Mouse (Mus musculus): ENCODE measurements around the gene Gm42372. TPM values are rescaled to one million over a fixed set of nuclear protein-coding genes. Genes with fewer than 3 reads are reported as not detected.

Gm42372 gene
- total and polyA plus RNA-seq, 2 experiments from 2014 or later, result 9.0 to 48.8 TPM

DNA sequence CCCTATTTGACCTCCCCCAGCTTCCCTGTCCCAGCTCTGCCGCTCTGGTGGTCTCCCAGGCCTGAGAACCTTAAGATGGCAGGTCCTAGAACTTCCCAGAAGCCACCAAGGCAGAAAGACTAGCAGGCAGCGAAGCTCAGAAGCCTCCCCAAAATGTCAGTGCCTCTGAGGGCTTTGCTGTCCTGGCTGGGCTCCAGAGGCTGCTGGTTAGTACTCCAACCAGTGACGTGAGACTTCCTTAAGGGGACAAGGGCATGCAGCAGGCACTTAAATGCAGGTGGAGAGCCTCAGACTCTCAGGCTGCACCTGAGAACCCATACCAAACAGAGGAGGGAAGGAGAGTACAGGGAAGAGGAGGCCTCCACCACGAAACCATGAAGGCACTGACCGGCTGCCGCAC lies 41.3 kb downstream of the Gm42372 start:
- no peak for ATAC-seq (ENCODE audit: low FRiP score)

DNA sequence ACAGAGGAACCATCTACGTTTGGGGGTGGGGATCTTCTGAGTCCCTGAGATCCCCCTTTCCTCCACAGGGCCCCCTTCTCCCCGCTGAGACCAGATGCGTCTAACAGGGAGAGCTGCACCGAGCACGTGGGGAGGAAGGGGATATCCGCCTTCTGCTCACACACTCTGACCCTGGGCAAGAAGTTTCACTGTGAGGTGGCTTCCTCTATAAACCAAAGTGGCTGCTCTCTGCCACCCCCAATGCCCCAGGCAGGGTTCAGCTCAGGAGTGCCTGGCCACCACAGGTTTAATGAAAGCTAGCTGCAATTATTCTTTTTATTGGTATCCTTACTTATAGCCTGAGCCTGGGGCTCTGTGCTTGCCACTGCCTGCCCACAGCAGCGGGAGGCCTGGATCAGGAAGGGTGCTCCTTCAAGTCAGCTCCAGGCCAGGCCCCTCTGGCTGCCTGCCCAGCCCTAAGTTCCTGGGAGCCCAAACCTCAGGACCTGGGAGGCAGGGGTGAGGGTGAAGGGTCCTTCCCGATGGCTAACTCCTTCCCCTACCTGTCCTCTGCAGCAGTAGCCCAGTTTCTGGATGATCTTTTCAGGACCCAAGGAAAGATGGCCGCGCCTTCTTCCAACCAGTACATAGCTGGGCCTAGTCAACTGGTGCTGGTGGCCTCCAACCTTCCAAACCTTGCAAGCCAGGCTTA lies 42.1 kb downstream of the Gm42372 start:
- peaks cover 12% of the 10 kb centered on the region for H3K4me1 ChIP-seq (ENCODE audit: insufficient read depth, low read length)
- TF ChIP-seq CTCF (IDR thresholded peaks at IDR 0.05), result no peak
- H3K27me3 ChIP-seq (ENCODE audit: insufficient read depth, low read length), result no peaks in the 10 kb centered on the region
- H3K36me3 ChIP-seq (ENCODE audit: insufficient read depth, low read length), result peaks cover 33% of the 10 kb centered on the region
- no peak overlapping the region for H3K9ac ChIP-seq (replicated peaks; ENCODE audit: low read length, poor library complexity, severe bottlenecking)
- H3K4me2 ChIP-seq (ENCODE audit: low read depth, low read length, poor library complexity, severe bottlenecking), result no peak overlapping the region
- ATAC-seq (ENCODE audit: low FRiP score) (no peak), DNase-seq (ENCODE audit: low spot score) (no peak)
- no peaks in the 10 kb centered on the region for H3K9me3 ChIP-seq (ENCODE audit: low read length)
- no peak overlapping the region for H3K4me3 ChIP-seq (ENCODE audit: low read depth, low read length)
- no peak overlapping the region for H3K27ac ChIP-seq (ENCODE audit: low read depth, low read length)
- WGBS, result 86% methylated on average over 10 of the region's 10 CpGs

More for the DNA sequence above, 41.3 kb downstream of the Gm42372 start:
- DNase-seq (ENCODE audit: low spot score), result no peak
- no peak overlapping the region for H3K9ac ChIP-seq (replicated peaks; ENCODE audit: low read length, poor library complexity, severe bottlenecking)
- no peaks in the 10 kb centered on the region for H3K27me3 ChIP-seq (ENCODE audit: insufficient read depth, low read length)
- H3K4me1 ChIP-seq (ENCODE audit: insufficient read depth, low read length), result peaks cover 12% of the 10 kb centered on the region
- no peak overlapping the region for H3K4me2 ChIP-seq (ENCODE audit: low read depth, low read length, poor library complexity, severe bottlenecking)
- peaks cover 40% of the 10 kb centered on the region for H3K36me3 ChIP-seq (ENCODE audit: insufficient read depth, low read length)
- 82% methylated on average over 6 of the region's 6 CpGs for WGBS
- no peak overlapping the region for H3K4me3 ChIP-seq (ENCODE audit: low read depth, low read length)
- no peak for TF ChIP-seq CTCF (IDR thresholded peaks at IDR 0.05)
- no peak overlapping the region for H3K27ac ChIP-seq (ENCODE audit: low read depth, low read length)
- H3K9me3 ChIP-seq (ENCODE audit: low read length), result no peaks in the 10 kb centered on the region

DNA sequence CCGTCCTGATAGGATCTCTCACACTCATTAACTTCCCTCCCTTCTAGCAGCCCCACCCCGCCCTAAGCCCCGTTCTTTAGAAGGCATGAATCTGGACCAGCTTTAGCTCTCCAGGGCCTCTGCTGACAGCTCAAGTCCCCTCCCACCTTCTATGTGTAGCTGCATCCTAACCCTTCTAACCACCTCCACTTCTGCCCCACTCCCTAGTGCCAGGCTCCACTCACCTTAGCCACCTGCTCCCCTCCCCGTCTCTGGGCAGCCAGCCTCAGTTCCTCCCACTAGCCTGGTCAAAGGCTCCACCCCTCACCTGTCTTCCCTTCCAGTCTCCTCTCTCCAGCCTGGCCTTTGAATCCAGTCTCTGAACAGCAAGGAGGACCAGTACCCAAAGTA lies 42.6 kb downstream of the Gm42372 start:
- 81% methylated on average over 4 of the region's 4 CpGs for WGBS

DNA sequence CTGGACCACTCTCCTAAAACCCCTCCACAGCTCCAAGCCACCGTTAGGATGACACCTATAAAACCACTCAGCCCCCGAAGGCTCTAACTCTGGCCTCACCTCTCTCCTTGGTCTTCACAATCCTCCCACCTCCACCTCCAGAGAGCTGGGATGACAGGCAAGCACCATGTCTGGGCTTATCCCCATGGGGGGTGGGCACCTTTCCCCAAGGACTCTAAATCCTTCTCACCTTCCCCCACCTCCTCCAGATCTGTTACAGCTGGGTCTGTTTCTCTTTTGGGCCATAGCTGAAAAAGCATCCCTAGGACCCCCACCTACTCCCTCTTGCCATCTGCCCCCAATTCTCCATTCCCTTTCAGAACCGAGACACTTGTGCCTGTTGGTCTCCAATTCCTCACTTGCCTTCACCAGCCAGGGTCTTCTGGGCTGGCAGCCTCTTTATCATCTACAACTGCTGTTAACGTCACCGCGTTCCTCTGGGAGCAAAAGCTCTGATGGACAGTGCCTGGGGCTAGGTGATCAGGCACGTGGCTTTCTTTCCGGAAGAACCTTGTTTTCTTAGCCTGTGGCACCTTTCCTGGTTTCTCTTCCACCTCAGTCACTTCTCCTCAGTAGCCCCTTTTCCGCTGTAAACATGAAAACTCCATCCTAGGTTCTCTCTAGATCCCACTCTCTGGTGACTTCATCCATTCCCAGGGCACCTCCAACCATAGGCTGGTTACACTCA lies 43.2 kb downstream of the Gm42372 start:
- no peak overlapping the region for H3K9ac ChIP-seq (replicated peaks; ENCODE audit: low read length, poor library complexity, severe bottlenecking)
- no peak for TF ChIP-seq CTCF (IDR thresholded peaks at IDR 0.05)
- DNase-seq (ENCODE audit: low spot score) (no peak), ATAC-seq (ENCODE audit: low FRiP score) (no peak)
- peak overlapping the region; percentile 62 for H3K4me2 ChIP-seq (ENCODE audit: low read depth, low read length, poor library complexity, severe bottlenecking)
- no peak overlapping the region for H3K27ac ChIP-seq (ENCODE audit: low read depth, low read length)
- H3K4me1 ChIP-seq (ENCODE audit: insufficient read depth, low read length), result peaks cover 12% of the 10 kb centered on the region
- no peaks in the 10 kb centered on the region for H3K27me3 ChIP-seq (ENCODE audit: insufficient read depth, low read length)
- WGBS, result 75% methylated on average over 9 of the region's 9 CpGs
- H3K4me3 ChIP-seq (ENCODE audit: low read depth, low read length), result peak overlapping the region; percentile 82
- no peaks in the 10 kb centered on the region for H3K9me3 ChIP-seq (ENCODE audit: low read length)
- H3K36me3 ChIP-seq (ENCODE audit: insufficient read depth, low read length), result peaks cover 22% of the 10 kb centered on the region

More for the DNA sequence above, 42.6 kb downstream of the Gm42372 start:
- Histone ChIP-seq H3K27ac (ENCODE audit: low read depth, low read length) (no peak overlapping the region), H3K4me1 (ENCODE audit: insufficient read depth, low read length) (peaks cover 12% of the 10 kb centered on the region), H3K4me2 (ENCODE audit: low read depth, low read length, poor library complexity, severe bottlenecking) (no peak overlapping the region), H3K4me3 (ENCODE audit: low read depth, low read length) (no peak overlapping the region), H3K9ac (replicated peaks; ENCODE audit: low read length, poor library complexity, severe bottlenecking) (no peak overlapping the region), H3K27me3 (ENCODE audit: insufficient read depth, low read length) (no peaks in the 10 kb centered on the region), H3K9me3 (ENCODE audit: low read length) (no peaks in the 10 kb centered on the region), H3K36me3 (ENCODE audit: insufficient read depth, low read length) (peaks cover 28% of the 10 kb centered on the region)
- TF ChIP-seq CTCF (IDR thresholded peaks at IDR 0.05), result no peak
- ATAC-seq (ENCODE audit: low FRiP score) (no peak), DNase-seq (ENCODE audit: low spot score) (no peak)

DNA sequence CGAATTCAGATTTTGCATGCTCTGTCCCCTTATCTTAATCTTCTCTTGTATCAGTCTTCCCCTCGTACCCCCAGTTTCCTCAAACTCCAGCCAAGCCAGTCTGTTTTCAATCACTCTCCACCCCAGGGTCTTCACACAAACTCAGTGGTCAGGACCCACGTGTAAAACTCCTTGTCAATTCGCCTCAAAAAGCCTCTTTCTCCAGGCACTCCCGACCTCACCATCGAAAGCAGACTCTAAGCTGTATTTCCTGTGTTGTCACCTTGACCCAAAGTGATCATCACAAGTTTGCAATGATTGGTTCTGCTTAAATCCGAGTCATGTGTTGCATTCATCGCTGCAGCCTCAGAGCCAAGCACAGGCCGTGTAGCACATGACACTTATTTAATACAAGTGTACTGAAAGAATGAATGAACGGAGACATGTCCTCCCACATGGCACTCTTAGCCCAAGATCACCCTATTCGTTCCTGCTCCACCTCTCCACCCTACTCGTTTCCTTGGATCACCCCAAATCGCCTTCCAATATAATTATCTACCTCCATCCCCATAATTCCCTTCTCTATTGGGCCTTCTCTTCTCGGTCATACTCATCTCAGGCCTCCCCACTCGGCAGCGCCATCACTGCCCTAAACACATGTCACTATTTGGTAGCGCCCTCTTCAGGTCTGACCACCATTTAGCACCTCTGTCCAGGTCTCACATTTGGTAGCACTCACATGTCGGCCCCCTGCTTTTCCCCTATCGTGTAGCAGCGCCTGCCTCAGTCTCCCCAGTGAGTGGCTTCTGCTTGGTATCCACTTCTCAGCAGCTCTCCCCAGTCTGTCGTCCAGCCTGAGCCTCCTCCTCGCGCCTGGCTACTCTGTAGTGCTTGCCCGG lies 44.1 kb downstream of the Gm42372 start:
- 7% methylated on average over 24 of the region's 24 CpGs for WGBS
- no peaks in the 10 kb centered on the region for H3K9me3 ChIP-seq (ENCODE audit: low read length)
- peaks cover 13% of the 10 kb centered on the region for H3K36me3 ChIP-seq (ENCODE audit: insufficient read depth, low read length)
- peak overlapping the region; percentile 91 for H3K9ac ChIP-seq (replicated peaks; ENCODE audit: low read length, poor library complexity, severe bottlenecking)
- no peaks in the 10 kb centered on the region for H3K27me3 ChIP-seq (ENCODE audit: insufficient read depth, low read length)
- peaks cover 12% of the 10 kb centered on the region for H3K4me1 ChIP-seq (ENCODE audit: insufficient read depth, low read length)
- H3K4me3 ChIP-seq (ENCODE audit: low read depth, low read length), result peak overlapping the region; percentile 82
- ATAC-seq (ENCODE audit: low FRiP score) (peak; percentile 70), DNase-seq (ENCODE audit: low spot score) (peak; percentile 87)
- TF ChIP-seq CTCF (IDR thresholded peaks at IDR 0.05), result peak; percentile 75
- peak overlapping the region; percentile 78 for H3K27ac ChIP-seq (ENCODE audit: low read depth, low read length)
- H3K4me2 ChIP-seq (ENCODE audit: low read depth, low read length, poor library complexity, severe bottlenecking), result peak overlapping the region; percentile 62

All from midbrain, postnatal 0 days (tissue).